Mouse (Mus musculus): ENCODE results near the gene Iqschfp. TPM values are rescaled to one million over a fixed set of nuclear protein-coding genes. Genes with fewer than 3 reads are reported as not detected.

The Iqschfp gene
- total RNA-seq, 2 experiments from 2014 or later = not detected

- intact Hi-C loops (cut with DNase I) = no loop called here
- DNase-seq = no peak
Observed at GRCm38 (mm10) chr3:68556891-68557290, 664.9 kb downstream of the Iqschfp start.

- DNase-seq = no peak
- intact Hi-C loops (cut with DNase I) = no loop called here
Observed at GRCm38 (mm10) chr3:68558744-68559143, 666.7 kb downstream of the Iqschfp start.

GRCm38 (mm10) chr3:68560057-68560456 is 668.0 kb downstream of the Iqschfp start:
- DNase-seq = peak; percentile 84 to 88

GRCm38 (mm10) chr3:68562838-68563237 is 670.8 kb downstream of the Iqschfp start:
- intact Hi-C loops (cut with DNase I) = loop anchor here (2.0 to 10.0 kb wide), 3 partner anchors 20 to 142 kb away; no protein-coding TSS in a partner anchor
- no peak for DNase-seq

More at GRCm38 (mm10) chr3:68560057-68560456, 668.0 kb downstream of the Iqschfp start:
- intact Hi-C loops (cut with DNase I) = loop anchor here (5.0 to 10.0 kb wide), 2 partner anchors 52 to 145 kb away; no protein-coding TSS in a partner anchor

- peak; percentile 54 to 64 for DNase-seq
Observed at GRCm38 (mm10) chr3:68563922-68564321, 671.9 kb downstream of the Iqschfp start.

GRCm38 (mm10) chr3:68564978-68565674 is 673.1 kb downstream of the Iqschfp start:
- DNase-seq = no peak
- intact Hi-C loops (cut with DNase I) = loop anchor here (5.0 to 10.0 kb wide), 2 partner anchors 47 to 140 kb away; no protein-coding TSS in a partner anchor

More at GRCm38 (mm10) chr3:68563922-68564321, 671.9 kb downstream of the Iqschfp start:
- intact Hi-C loops (cut with DNase I) = loop anchor here (2.0 to 10.0 kb wide), 3 partner anchors 19 to 141 kb away; no protein-coding TSS in a partner anchor

GRCm38 (mm10) chr3:68565675-68566055 is 673.6 kb downstream of the Iqschfp start:
- DNase-seq = no peak
- intact Hi-C loops (cut with DNase I) = loop anchor here (10.0 kb wide), 1 partner anchor 139 kb away; no protein-coding TSS in a partner anchor

GRCm38 (mm10) chr3:68567581-68567980 is 675.5 kb downstream of the Iqschfp start:
- intact Hi-C loops (cut with DNase I) = loop anchor here (10.0 kb wide), 1 partner anchor 137 kb away; no protein-coding TSS in a partner anchor
- no peak for DNase-seq

GRCm38 (mm10) chr3:68568149-68568548 is 676.1 kb downstream of the Iqschfp start:
- no peak for DNase-seq
- intact Hi-C loops (cut with DNase I) = loop anchor here (10.0 kb wide), 1 partner anchor 137 kb away; no protein-coding TSS in a partner anchor

- DNase-seq = no peak
- intact Hi-C loops (cut with DNase I) = loop anchor here (10.0 kb wide), 1 partner anchor 136 kb away; no protein-coding TSS in a partner anchor
Observed at GRCm38 (mm10) chr3:68568716-68569115, 676.7 kb downstream of the Iqschfp start.

- intact Hi-C loops (cut with DNase I) = no loop called here
Observed at GRCm38 (mm10) chr3:68570319-68570718, 678.3 kb downstream of the Iqschfp start.

GRCm38 (mm10) chr3:68572249-68573225 is 680.5 kb downstream of the Iqschfp start:
- intact Hi-C loops (cut with DNase I) = no loop called here
- peak in 1 of 2 experiments; percentile 38 for DNase-seq

More at GRCm38 (mm10) chr3:68570319-68570718, 678.3 kb downstream of the Iqschfp start:
- DNase-seq = no peak

- DNase-seq = no peak
- intact Hi-C loops (cut with DNase I) = no loop called here
Observed at GRCm38 (mm10) chr3:68573226-68573624, 681.2 kb downstream of the Iqschfp start.

GRCm38 (mm10) chr3:68574097-68574496 is 682.1 kb downstream of the Iqschfp start:
- intact Hi-C loops (cut with DNase I) = no loop called here
- no peak for DNase-seq

GRCm38 (mm10) chr3:68574565-68574964 is 682.5 kb downstream of the Iqschfp start:
- intact Hi-C loops (cut with DNase I) = no loop called here
- DNase-seq = no peak

- no peak for DNase-seq
- intact Hi-C loops (cut with DNase I) = no loop called here
Observed at GRCm38 (mm10) chr3:68575636-68576340, 683.8 kb downstream of the Iqschfp start.

GRCm38 (mm10) chr3:68576431-68576830 is 684.4 kb downstream of the Iqschfp start:
- peak in 1 of 2 experiments; percentile 37 for DNase-seq
- intact Hi-C loops (cut with DNase I) = no loop called here

GRCm38 (mm10) chr3:68576948-68577347 is 684.9 kb downstream of the Iqschfp start:
- DNase-seq = no peak

GRCm38 (mm10) chr3:68581591-68581990 is 689.6 kb downstream of the Iqschfp start:
- intact Hi-C loops (cut with DNase I) = no loop called here
- no peak for DNase-seq

More at GRCm38 (mm10) chr3:68576948-68577347, 684.9 kb downstream of the Iqschfp start:
- intact Hi-C loops (cut with DNase I) = no loop called here

All from heart, postnatal 10 days (tissue).